Mouse (Mus musculus) ES-Bruce4 (cell line): Measurements from ENCODE around the gene Gramd4. TPM values are rescaled to one million over a fixed set of nuclear protein-coding genes. Genes with fewer than 3 reads are reported as not detected.

Experiments
- H3K27ac ChIP-seq: 2 replicates; pipeline ENCODE4 v1.5.1; 2012; ENCODE audit warnings: low read length, inconsistent platforms; ENCODE audit not compliant: insufficient read depth
- H3K27me3 ChIP-seq: 2 replicates; pipeline ENCODE4 v1.6.1; 2012; ENCODE audit warnings: mild to moderate bottlenecking, low read length, inconsistent platforms; ENCODE audit not compliant: control insufficient read depth, poor library complexity, insufficient read depth, severe bottlenecking
- H3K36me3 ChIP-seq: 2 replicates; pipeline ENCODE4 v1.6.1; 2012; ENCODE audit warnings: inconsistent platforms, mild to moderate bottlenecking, low read length, moderate library complexity; ENCODE audit not compliant: control insufficient read depth, poor library complexity, insufficient read depth, severe bottlenecking
- H3K4me1 ChIP-seq: one replicate; pipeline ENCODE4 v1.8.1; 2011; ENCODE audit warnings: low read length; ENCODE audit not compliant: control insufficient read depth, insufficient read depth
- H3K4me3 ChIP-seq: 2 replicates; pipeline ENCODE4 v1.5.1; 2011; ENCODE audit warnings: low read depth, mild to moderate bottlenecking, low read length
- H3K9ac ChIP-seq: 2 replicates; pipeline ENCODE4 v1.6.1; 2012; ENCODE audit warnings: low read depth, mild to moderate bottlenecking, inconsistent platforms; ENCODE audit not compliant: poor library complexity, severe bottlenecking
- H3K9me3 ChIP-seq: replicated peaks from 2 replicates; pipeline ENCODE4 v1.6.1; 2012; ENCODE audit warnings: mild to moderate bottlenecking, low read length, inconsistent platforms; ENCODE audit not compliant: control insufficient read depth, poor library complexity, insufficient read depth, severe bottlenecking
- CTCF ChIP-seq: IDR thresholded peaks from one replicate; pipeline ENCODE4 v1.8.1; 2011; ENCODE audit warnings: low read depth, low read length
- EP300 ChIP-seq: IDR thresholded peaks from 2 replicates; pipeline ENCODE4 v1.6.1; 2011; ENCODE audit warnings: low read depth, low read length; ENCODE audit not compliant: insufficient read depth
- POLR2A ChIP-seq: IDR thresholded peaks from one replicate; pipeline ENCODE4 v1.8.1; 2011; ENCODE audit warnings: low read length; ENCODE audit not compliant: insufficient read depth
- polyA plus RNA-seq: library from polyadenylated mRNA; stranded (reverse); fragments of >200 nt; gene quantifications from 2 replicates; pipeline ENCODE4 v1.2.4, GENCODE M21; 2011; ENCODE audit warnings: low read depth; ENCODE audit not compliant: missing spikeins, insufficient read depth, insufficient read length

The Gramd4 gene
- polyA plus RNA-seq, 1 experiment, result 22.6 TPM

DNA sequence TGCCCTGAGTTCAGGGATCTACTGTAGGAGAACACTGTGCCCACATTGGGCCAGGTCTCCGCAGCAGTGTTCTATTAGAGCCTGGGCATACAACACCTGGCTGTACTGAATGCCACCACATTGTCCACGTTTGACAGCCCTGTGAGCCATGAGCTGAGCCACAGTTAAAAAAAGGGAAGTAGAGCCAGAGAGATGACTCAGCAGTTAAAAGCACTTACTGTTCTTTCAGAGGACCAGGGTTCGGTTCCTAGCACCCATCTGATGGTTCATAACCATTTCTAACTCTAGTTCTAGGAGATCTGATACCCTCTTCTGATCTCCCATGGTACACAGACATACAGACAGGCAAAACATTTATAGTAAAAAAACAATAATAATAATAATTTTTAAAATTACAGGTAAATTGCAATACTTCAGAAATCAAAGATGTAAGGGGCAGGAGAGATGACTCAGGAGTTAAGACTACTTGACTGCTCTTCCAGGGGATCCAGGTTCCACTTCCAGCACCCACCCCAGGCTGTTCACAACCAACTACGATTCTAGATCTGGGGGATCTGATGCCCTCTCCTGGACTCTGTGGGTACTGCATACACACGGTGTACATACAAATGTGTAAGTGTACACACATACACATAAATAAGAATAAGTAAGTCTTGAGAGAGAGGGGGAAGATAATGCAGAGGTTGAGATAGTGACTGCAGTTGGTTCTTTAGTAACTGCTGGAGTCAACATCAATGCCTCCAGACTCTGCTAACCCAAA is 38.6 kb upstream of the Gramd4 start:
- no peaks in the 10 kb centered on the region for H3K9me3 ChIP-seq
- no peaks in the 10 kb centered on the region for H3K36me3 ChIP-seq
- no peak overlapping the region for H3K4me3 ChIP-seq
- no peak for TF ChIP-seq POLR2A
- TF ChIP-seq EP300, result no peak
- no peak for TF ChIP-seq CTCF
- H3K4me1 ChIP-seq, result peaks cover 7% of the 10 kb centered on the region
- H3K27me3 ChIP-seq, result no peaks in the 10 kb centered on the region
- H3K27ac ChIP-seq, result no peak overlapping the region
- H3K9ac ChIP-seq, result no peak overlapping the region

- no peaks in the 10 kb centered on the region for H3K9me3 ChIP-seq
- TF ChIP-seq POLR2A (no peak), EP300 (no peak), CTCF (no peak)
- H3K27ac ChIP-seq, result no peak overlapping the region
- no peaks in the 10 kb centered on the region for H3K36me3 ChIP-seq
- H3K4me1 ChIP-seq, result peaks cover 5% of the 10 kb centered on the region
- H3K27me3 ChIP-seq, result no peaks in the 10 kb centered on the region
- H3K9ac ChIP-seq, result no peak overlapping the region
- no peak overlapping the region for H3K4me3 ChIP-seq
Measured at GRCm38 (mm10) chr15:86020008-86020407, 37.5 kb upstream of the Gramd4 start.

- Histone ChIP-seq H3K9ac (no peak overlapping the region), H3K4me1 (no peaks in the 10 kb centered on the region), H3K9me3 (no peaks in the 10 kb centered on the region), H3K27ac (no peak overlapping the region), H3K27me3 (no peaks in the 10 kb centered on the region), H3K4me3 (no peak overlapping the region), H3K36me3 (no peaks in the 10 kb centered on the region)
- no peak for TF ChIP-seq EP300
- TF ChIP-seq CTCF, result no peak
- no peak for TF ChIP-seq POLR2A
Measured at GRCm38 (mm10) chr15:86021301-86021700, 36.2 kb upstream of the Gramd4 start.

DNA sequence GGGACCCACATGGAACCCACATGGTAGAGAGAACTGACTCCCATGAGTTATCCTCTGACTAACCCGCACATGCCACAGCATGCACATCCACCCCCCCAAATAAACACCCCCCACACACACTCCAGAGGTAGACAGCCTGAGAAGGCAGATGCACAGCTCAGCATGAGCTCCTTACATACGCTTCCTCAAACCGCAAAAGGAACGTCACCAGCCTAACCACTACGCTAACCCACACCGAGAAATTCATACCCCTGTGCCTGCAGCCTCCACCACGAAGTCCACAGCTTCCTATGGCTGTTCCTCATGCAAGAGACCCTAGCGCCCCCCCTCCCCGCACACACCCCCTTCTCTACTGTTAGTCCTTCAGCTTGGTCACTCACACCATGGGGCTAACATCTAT is 35.5 kb upstream of the Gramd4 start:
- no peak overlapping the region for H3K27ac ChIP-seq
- no peaks in the 10 kb centered on the region for H3K9me3 ChIP-seq
- no peak overlapping the region for H3K9ac ChIP-seq
- H3K4me3 ChIP-seq, result no peak overlapping the region
- no peak for TF ChIP-seq EP300
- no peak for TF ChIP-seq POLR2A
- no peak for TF ChIP-seq CTCF
- no peaks in the 10 kb centered on the region for H3K36me3 ChIP-seq
- no peaks in the 10 kb centered on the region for H3K27me3 ChIP-seq
- no peaks in the 10 kb centered on the region for H3K4me1 ChIP-seq

DNA sequence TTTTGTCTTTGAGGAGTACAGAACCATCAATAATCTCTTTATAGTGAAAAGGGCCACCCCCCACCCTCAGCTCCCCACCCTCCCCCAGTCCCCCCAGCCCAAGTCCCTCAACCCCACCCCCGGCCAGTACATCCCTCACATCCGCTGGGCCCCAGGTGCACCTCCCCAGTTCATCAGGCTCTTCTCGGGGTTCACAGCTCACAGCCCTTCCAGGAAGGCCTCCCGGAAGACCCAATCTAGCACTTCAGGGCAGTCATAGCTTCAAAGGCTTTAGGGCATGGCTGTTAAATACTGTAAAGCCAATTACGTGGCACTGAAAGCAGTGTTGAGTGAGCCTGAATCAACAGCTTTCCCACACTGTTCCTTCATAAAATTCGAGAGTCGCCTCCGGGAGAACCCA is 29.6 kb upstream of the Gramd4 start:
- TF ChIP-seq EP300, result no peak
- TF ChIP-seq POLR2A, result no peak
- TF ChIP-seq CTCF, result no peak
- H3K27ac ChIP-seq, result no peak overlapping the region
- H3K36me3 ChIP-seq, result no peaks in the 10 kb centered on the region
- no peak overlapping the region for H3K9ac ChIP-seq
- H3K9me3 ChIP-seq, result no peaks in the 10 kb centered on the region
- H3K4me3 ChIP-seq, result no peak overlapping the region
- no peaks in the 10 kb centered on the region for H3K4me1 ChIP-seq
- H3K27me3 ChIP-seq, result no peaks in the 10 kb centered on the region

GRCm38 (mm10) chr15:86029981-86030380 is 27.5 kb upstream of the Gramd4 start:
- TF ChIP-seq POLR2A (no peak), EP300 (no peak), CTCF (peak; percentile 39)
- no peak overlapping the region for H3K4me3 ChIP-seq
- H3K9ac ChIP-seq, result peak overlapping the region; percentile 14; the same call in 1 of the 2 replicates
- H3K4me1 ChIP-seq, result no peaks in the 10 kb centered on the region
- H3K9me3 ChIP-seq, result no peaks in the 10 kb centered on the region
- H3K27ac ChIP-seq, result no peak overlapping the region
- H3K27me3 ChIP-seq, result no peaks in the 10 kb centered on the region
- H3K36me3 ChIP-seq, result no peaks in the 10 kb centered on the region
